Mouse (Mus musculus) c-Kit-positive CD71-positive TER-119-positive erythroid progenitor cells, embryonic 14.5 days (primary cell): ENCODE results near the gene Clybl.

Source experiments
- DNase-seq: peaks from one replicate; pipeline ENCODE4 v3.0.0-alpha.2; 2013; ENCODE audit warnings: low spot score

Clybl gene

GRCm38 (mm10) chr14:122361807-122362206 lies 180.3 kb downstream of the Clybl start:
- DNase-seq: no peak

- no peak for DNase-seq
Observed at GRCm38 (mm10) chr14:122363156-122363555, 181.7 kb downstream of the Clybl start.

GRCm38 (mm10) chr14:122364026-122364425 lies 182.5 kb downstream of the Clybl start:
- no peak for DNase-seq

GRCm38 (mm10) chr14:122367252-122367868 lies 185.9 kb downstream of the Clybl start:
- no peak for DNase-seq

GRCm38 (mm10) chr14:122367882-122368418 lies 186.4 kb downstream of the Clybl start:
- no peak for DNase-seq

GRCm38 (mm10) chr14:122368501-122368900 lies 187.0 kb downstream of the Clybl start:
- DNase-seq: no peak

- DNase-seq: no peak
Observed at GRCm38 (mm10) chr14:122371979-122372378, 190.5 kb downstream of the Clybl start.

GRCm38 (mm10) chr14:122373458-122373857 lies 192.0 kb downstream of the Clybl start:
- no peak for DNase-seq

DNA sequence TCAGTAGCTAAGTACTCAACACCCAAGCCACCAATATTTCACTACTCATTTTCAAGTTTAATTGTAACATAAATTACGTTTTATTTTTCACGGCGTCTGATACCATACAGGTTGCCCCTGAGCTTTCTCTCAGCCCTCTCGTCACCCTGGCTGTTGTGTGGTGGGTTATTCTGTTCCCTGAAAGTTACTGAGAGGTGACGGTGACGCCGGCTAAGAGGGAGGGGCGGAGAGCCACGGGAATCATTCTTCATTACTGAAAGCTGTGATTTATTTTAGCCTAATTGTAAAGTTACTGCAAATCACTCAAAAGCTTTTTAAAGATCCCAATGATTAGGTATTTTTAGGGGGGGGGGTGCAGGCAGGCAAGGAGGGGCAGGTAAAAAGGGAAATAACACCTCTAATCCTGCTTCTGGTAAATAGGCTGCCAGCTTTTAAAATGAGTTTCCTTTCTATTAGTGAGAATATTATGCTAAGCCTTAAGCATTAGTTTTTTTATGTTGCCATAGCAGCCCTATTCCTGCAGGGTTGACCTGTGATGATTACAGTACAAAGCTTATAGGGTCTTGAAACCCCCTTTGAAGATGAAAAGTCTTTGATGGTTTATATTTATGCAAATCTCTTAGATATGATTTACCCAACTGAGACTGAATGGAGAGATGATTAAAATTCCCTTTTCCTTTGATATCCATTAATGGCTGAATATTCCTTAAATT lies 192.9 kb downstream of the Clybl start:
- no peak for DNase-seq

- DNase-seq: no peak
Observed at GRCm38 (mm10) chr14:122375070-122375811, 193.7 kb downstream of the Clybl start.

GRCm38 (mm10) chr14:122376482-122377143 lies 195.1 kb downstream of the Clybl start:
- DNase-seq: no peak

- DNase-seq: no peak
Observed at GRCm38 (mm10) chr14:122377681-122378080, 196.2 kb downstream of the Clybl start.

GRCm38 (mm10) chr14:122379076-122379475 lies 197.6 kb downstream of the Clybl start:
- no peak for DNase-seq

GRCm38 (mm10) chr14:122379996-122380395 lies 198.5 kb downstream of the Clybl start:
- no peak for DNase-seq

DNA sequence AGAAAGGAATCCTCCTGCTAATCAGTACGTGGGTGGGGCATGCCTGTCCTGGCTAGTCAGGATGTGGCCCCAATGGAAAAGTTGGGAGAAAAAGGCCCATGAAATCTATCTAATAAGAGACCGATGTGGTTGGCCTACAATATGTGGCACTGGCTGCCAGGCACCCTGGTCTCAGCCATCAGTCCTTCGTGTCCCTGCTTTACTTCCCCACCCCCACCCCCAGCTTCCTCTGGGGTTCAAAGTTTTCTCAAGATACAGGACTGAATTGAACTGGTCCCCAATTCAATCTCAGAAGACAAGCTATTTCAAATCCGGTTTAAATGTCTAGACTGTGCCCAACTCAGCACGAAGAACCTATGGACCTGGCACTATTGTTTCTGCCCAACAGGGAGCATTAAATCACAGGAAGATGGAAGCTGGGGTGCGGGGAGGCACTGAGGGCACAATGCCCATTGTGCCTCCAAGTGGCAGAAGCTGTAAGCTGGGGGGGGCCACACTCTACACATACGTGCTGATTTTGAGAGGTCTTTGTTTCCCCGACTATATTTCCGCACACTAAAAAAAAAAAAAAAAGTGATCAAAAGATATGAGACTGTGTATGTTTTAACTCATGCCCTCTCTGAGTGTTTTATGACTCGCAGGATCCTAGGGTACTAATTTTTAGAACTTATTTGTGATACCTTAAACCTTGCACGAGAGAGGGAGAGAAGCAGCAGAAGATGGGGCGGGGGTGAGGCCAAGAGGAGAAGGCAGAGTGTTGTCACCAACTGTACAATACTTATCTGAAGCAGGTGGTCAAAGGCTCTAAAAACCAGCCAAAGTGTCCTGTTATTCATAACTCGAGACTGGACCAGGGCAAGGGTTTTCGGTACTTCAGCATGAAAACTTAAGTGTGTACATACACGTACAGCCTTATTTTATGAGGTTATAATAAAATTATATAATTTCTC lies 199.7 kb downstream of the Clybl start:
- no peak for DNase-seq

DNA sequence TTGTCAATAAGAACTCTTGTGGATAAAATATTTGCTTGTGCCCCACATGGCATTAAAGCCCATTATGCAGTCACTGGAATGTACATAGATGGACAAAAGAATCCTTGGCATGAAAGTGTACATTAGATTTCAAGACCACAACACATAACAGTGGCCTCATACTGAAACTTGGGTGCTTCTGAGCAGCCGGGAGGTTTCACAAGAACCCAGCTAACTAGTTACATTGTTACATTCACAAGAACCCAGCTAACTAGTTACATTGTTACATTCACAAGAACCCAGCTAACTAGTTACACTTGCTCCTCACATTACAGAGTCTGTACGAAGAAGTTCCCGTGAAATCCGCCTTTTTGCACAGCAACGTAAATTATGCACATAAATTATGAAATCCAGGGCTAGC lies 200.8 kb downstream of the Clybl start:
- no peak for DNase-seq

DNA sequence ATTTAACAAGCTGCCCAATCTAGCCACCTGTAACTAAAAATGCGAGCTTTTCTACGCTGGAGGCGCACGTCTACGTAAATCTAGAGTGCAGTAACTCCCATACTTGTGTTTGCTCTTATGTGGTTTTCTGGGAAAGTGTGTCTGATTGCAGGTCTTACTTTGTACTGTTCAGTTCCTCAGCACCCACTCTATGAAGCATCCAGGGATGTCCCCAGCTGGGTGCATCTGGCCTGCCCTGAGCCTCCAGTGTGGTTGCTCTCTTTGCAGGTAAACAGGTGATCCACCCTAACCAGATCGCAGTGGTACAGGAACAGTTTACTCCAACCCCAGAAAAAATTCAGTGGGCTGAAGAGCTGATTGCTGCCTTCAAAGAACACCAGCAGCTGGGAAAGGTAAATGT lies 202.4 kb downstream of the Clybl start:
- DNase-seq: no peak

DNA sequence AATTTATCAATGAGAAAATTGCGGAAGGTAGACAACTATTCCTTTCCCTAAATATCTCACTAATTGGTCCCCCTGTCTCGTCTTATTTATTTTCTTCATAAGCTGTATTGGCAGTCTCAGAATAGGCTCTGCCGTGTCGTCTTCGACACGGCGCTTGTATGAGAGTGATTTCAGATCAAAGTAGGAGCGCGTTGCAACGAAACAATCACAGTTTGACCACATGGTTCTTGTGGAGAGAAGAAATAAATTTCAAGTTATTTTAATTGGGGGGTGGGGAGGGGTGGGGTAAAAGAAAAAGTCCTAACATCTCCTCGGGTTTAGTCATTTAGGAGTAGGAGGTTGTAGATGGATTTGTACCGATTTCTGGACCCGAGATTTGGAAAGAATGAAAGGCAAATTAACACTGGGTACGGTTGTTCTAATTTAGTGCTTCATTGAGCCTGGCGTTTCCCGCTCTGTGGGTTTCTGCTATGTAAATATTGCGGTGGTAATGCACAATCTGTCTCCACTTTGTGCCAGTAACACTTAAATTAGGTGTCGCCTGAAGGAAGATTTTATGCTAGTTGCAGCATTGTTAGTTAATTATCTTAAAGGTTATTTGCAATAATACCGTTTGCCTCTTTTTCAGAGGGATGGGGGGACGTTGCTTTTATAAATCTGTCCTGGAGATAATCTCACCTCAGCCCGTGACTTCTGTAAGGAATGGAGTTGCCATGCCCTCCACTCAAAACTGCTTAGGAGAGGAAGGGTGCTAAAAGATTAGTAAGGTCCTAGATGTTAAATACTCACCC lies 203.1 kb downstream of the Clybl start:
- no peak for DNase-seq

- no peak for DNase-seq
Observed at GRCm38 (mm10) chr14:122385238-122385534, 203.7 kb downstream of the Clybl start.

DNA sequence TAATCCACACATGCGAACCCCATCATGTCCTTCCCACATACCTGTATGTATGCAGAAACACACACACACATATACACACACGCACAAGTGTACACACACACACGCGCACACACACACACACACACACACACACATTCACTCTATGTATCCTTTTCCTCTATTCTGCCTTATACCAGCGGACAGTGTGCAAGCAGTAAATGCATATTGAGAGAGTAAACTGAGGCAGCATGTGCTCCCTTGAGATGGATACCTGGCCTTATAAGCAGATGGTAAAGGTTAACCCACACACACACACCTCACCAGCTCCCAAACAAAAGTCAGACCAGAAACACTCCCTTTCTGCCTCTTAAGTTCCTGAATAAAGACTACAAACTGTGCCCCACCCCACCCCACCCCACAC lies 204.3 kb downstream of the Clybl start:
- no peak for DNase-seq
